Comparison of ENCODE assay signal across 2 mouse cellular contexts in genomic region chr8:20612721-20613120, GRCm38 (mm10). TPM values are rescaled to one million over a fixed set of nuclear protein-coding genes. Genes with fewer than 3 reads are reported as not detected.
"Had no signal": no experiment of that assay in that cellular context is flagged by ENCODE, and none has a peak within 500 bp of the region (broad histone marks: within the 10 kb centered on the region; RNA-seq: fewer than 3 reads in every experiment).

No protein-coding gene starts in this region.

RNA-seq across cellular contexts. Expression of gene Gm21119, which starts 2.0 kb away (rescaled TPM):
- total RNA-seq: megakaryocyte progenitor cell, adult 5-6 weeks; megakaryocyte, adult 5-6 weeks had no signal
